Mouse (Mus musculus) C2C12 (cell line): Measurements from ENCODE around the gene Pusl1. TPM values are rescaled to one million over a fixed set of nuclear protein-coding genes. Genes with fewer than 3 reads are reported as not detected.
A peak's percentile ranks its signal among the peaks of the same experiment; 100 is the strongest.

Experiments used
- H3K27me3 ChIP-seq: one replicate; pipeline ENCODE4 v1.6.1; 2011; ENCODE audit not compliant: control insufficient read depth, insufficient read depth, insufficient read length
- H3K36me3 ChIP-seq: one replicate; pipeline ENCODE4 v1.6.1; 2011; ENCODE audit not compliant: control insufficient read depth, insufficient read depth
- H3K4me3 ChIP-seq: one replicate; pipeline ENCODE4 v1.5.1; 2011; ENCODE audit warnings: mild to moderate bottlenecking, control low read depth; ENCODE audit not compliant: poor library complexity, insufficient read depth, severe bottlenecking
- H3K79me2 ChIP-seq: one replicate; pipeline ENCODE4 v1.6.1; 2011; ENCODE audit not compliant: control insufficient read depth, insufficient read depth
- H3K79me3 ChIP-seq: one replicate; pipeline ENCODE4 v1.6.1; 2011; ENCODE audit warnings: low read depth, control low read depth
- H3ac ChIP-seq: one replicate; pipeline ENCODE3; 2011; ENCODE audit warnings: low read depth; ENCODE audit not compliant: control insufficient read depth, insufficient read length
- CEBPB ChIP-seq: IDR thresholded peaks from one replicate; pipeline ENCODE4 v1.6.1; 2011; ENCODE audit warnings: low read depth, mild to moderate bottlenecking, control low read depth, moderate library complexity
- CTCF ChIP-seq: IDR thresholded peaks from one replicate; pipeline ENCODE4 v1.5.1; 2011; ENCODE audit not compliant: control insufficient read depth, insufficient read depth, insufficient read length
- FOSL1 ChIP-seq: IDR thresholded peaks from one replicate; pipeline ENCODE4 v1.8.0; 2011; ENCODE audit warnings: mild to moderate bottlenecking, low read length; ENCODE audit not compliant: poor library complexity, insufficient read depth, severe bottlenecking
- MAX ChIP-seq: IDR thresholded peaks from one replicate; pipeline ENCODE4 v1.6.1; 2011; ENCODE audit warnings: mild to moderate bottlenecking, control low read depth
- MYOD1 ChIP-seq: IDR thresholded peaks from one replicate; pipeline ENCODE4 v1.6.1; 2011; ENCODE audit warnings: low read depth; ENCODE audit not compliant: control insufficient read depth, insufficient read length
- MYOG ChIP-seq: IDR thresholded peaks from one replicate; pipeline ENCODE4 v1.6.1; 2011; ENCODE audit not compliant: control insufficient read depth, insufficient read length; ENCODE audit errors: extremely low read depth
- USF1 ChIP-seq: IDR thresholded peaks from one replicate; pipeline ENCODE4 v1.6.1; 2011; ENCODE audit warnings: low read depth, mild to moderate bottlenecking, control low read depth, moderate library complexity
- microRNA-seq: library from miRNA; unstranded; fragments of <30 nt; microRNA quantifications from one replicate; pipeline ENCODE4, GENCODE M21; 2019; ENCODE audit warnings: borderline microRNAs expressed
- polyA plus RNA-seq: library from polyadenylated mRNA; unstranded; fragments of >200 nt; fragmentation: generic; extraction: Trizol; gene quantifications from one replicate; pipeline ENCODE4 v1.2.1, GENCODE M21; 2012; ENCODE audit warnings: missing spikeins

Gene Pusl1
- polyA plus RNA-seq, 1 experiment: 30.7 TPM

- peaks cover 9% of the 10 kb centered on the region for H3K36me3 ChIP-seq
- peak overlapping the region; percentile 37 for H3K4me3 ChIP-seq
- peaks cover 14% of the 10 kb centered on the region for H3K79me2 ChIP-seq
- no peaks in the 10 kb centered on the region for H3K27me3 ChIP-seq
- TF ChIP-seq CTCF (no peak), USF1 (no peak), CEBPB (no peak), MYOD1 (no peak), MYOG (no peak), MAX (no peak), FOSL1 (no peak)
- peaks cover 4% of the 10 kb centered on the region for H3K79me3 ChIP-seq
- peak overlapping the region; percentile 61 for H3ac ChIP-seq
These were observed 51.2 kb downstream of the Pusl1 start for GRCm38 (mm10) chr4:155840076-155841002.

GRCm38 (mm10) chr4:155839483-155839910 lies 52.1 kb downstream of the Pusl1 start, which contains the start of gene Mxra8:
TSS of gene Mxra8 (plus strand) at chr4:155839680.
- TF ChIP-seq MAX (no peak), USF1 (no peak), FOSL1 (no peak)
- Histone ChIP-seq H3K36me3 (peaks cover 9% of the 10 kb centered on the region), H3ac (peak within 1 kb of the TSS; percentile 77), H3K79me3 (peaks cover 4% of the 10 kb centered on the region), H3K27me3 (no peaks in the 10 kb centered on the region), H3K4me3 (peak within 1 kb of the TSS; percentile 37), H3K79me2 (peaks cover 14% of the 10 kb centered on the region)

GRCm38 (mm10) chr4:155838187-155839153 lies 53.1 kb downstream of the Pusl1 start:
- H3K79me3 ChIP-seq: peaks cover 6% of the 10 kb centered on the region
- TF ChIP-seq FOSL1 (no peak), MYOG (no peak), CEBPB (no peak), USF1 (no peak), MAX (no peak), CTCF (no peak), MYOD1 (no peak)
- H3K79me2 ChIP-seq: peaks cover 14% of the 10 kb centered on the region
- peak overlapping the region; percentile 29 for H3ac ChIP-seq
- H3K36me3 ChIP-seq: peaks cover 10% of the 10 kb centered on the region
- no peaks in the 10 kb centered on the region for H3K27me3 ChIP-seq
- no peak overlapping the region for H3K4me3 ChIP-seq

Small RNA genes lying within 50 kb of the gene (microRNA-seq; reads per million reads assigned to microRNA genes)
- not detected for gene Gm22991

Other genes starting within 250 kb of the Pusl1 start
- gene Gm10563, start 246.4 kb downstream of the Pusl1 start, polyA plus RNA-seq: not detected
- gene Mmp23, start 238.4 kb downstream of the Pusl1 start, polyA plus RNA-seq: 4.5 TPM
- 16.2 TPM for gene Mib2, start 222.6 kb downstream of the Pusl1 start, polyA plus RNA-seq
- gene Fndc10, start 197.4 kb downstream of the Pusl1 start, polyA plus RNA-seq: 9.0 TPM
- 92.4 TPM for gene Ssu72, start 187.0 kb downstream of the Pusl1 start, polyA plus RNA-seq
- gene Tmem240, start 157.0 kb downstream of the Pusl1 start, polyA plus RNA-seq: 0.39 TPM
- gene Atad3a, start 130.7 kb downstream of the Pusl1 start, polyA plus RNA-seq: 72.9 TPM
- 1.0 TPM for gene Vwa1, start 117.1 kb downstream of the Pusl1 start, polyA plus RNA-seq
- gene Tmem88b, start 105.9 kb downstream of the Pusl1 start, polyA plus RNA-seq: 0.18 TPM
- not detected for gene Ankrd65, start 101.3 kb downstream of the Pusl1 start, polyA plus RNA-seq
- gene Mrpl20, start 88.9 kb downstream of the Pusl1 start, polyA plus RNA-seq: 262 TPM
- gene Ccnl2, start 79.3 kb downstream of the Pusl1 start, polyA plus RNA-seq: 18.8 TPM
- gene Aurkaip1, start 60.5 kb downstream of the Pusl1 start, polyA plus RNA-seq: 140 TPM
- 38.0 TPM for gene Mxra8, start 52.1 kb downstream of the Pusl1 start, polyA plus RNA-seq
- gene Dvl1, start 44.4 kb downstream of the Pusl1 start, polyA plus RNA-seq: 46.6 TPM
- 0.08 TPM for gene Tas1r3, start 28.4 kb downstream of the Pusl1 start, polyA plus RNA-seq
- gene Cptp, start 22.3 kb downstream of the Pusl1 start, polyA plus RNA-seq: 11.8 TPM
- 68.4 TPM for gene Ints11, start 22.2 kb downstream of the Pusl1 start, polyA plus RNA-seq
- gene Acap3, start within 50 bp of the Pusl1 start, polyA plus RNA-seq: 31.0 TPM
- gene Ube2j2, start 52.0 kb upstream of the Pusl1 start, polyA plus RNA-seq: 68.2 TPM
- 2.4 TPM for gene C1qtnf12, start 70.5 kb upstream of the Pusl1 start, polyA plus RNA-seq
- 6.6 TPM for gene B3galt6, start 100.9 kb upstream of the Pusl1 start, polyA plus RNA-seq
- 141 TPM for gene Sdf4, start 101.1 kb upstream of the Pusl1 start, polyA plus RNA-seq
- 0.54 TPM for gene Tnfrsf4, start 122.1 kb upstream of the Pusl1 start, polyA plus RNA-seq
- 0.30 TPM for gene Tnfrsf18, start 134.4 kb upstream of the Pusl1 start, polyA plus RNA-seq
- gene Ttll10, start 167.6 kb upstream of the Pusl1 start, polyA plus RNA-seq: not detected
- 19.2 TPM for gene 9430015G10Rik, start 218.2 kb upstream of the Pusl1 start, polyA plus RNA-seq
- gene Rnf223, start 238.7 kb upstream of the Pusl1 start, polyA plus RNA-seq: 0.40 TPM